Mouse (Mus musculus): ENCODE results near the gene H2-K1.
"Not testable (repeated sequence)": the region's sequence is repeated elsewhere in the genome, so short reads cannot be mapped to it uniquely, and the experiment has no call there.

DNA sequence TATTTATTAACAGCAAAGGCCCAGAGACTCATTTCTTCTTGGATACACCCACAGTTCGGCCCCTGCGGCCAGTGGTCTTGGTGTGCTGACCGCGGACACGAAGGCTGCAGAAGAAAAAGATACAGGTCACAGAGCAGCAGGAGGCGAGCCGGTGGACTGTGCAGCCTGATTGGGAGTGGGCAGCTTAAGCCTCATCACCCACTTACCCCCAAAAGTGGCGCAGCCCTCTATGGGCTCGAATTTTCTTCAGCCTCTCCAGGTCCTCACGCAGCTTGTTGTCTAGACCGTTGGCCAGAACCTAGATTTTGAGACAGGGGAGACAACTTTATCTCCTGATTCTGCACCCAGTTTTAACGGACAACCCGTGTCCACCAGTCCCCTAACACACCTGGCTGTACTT lies 48.1 kb downstream of the H2-K1 start:
- TF ChIP-seq CTCF (IDR thresholded peaks at IDR 0.05; ENCODE audit: low read depth, low read length); POLR2A (IDR thresholded peaks at IDR 0.05; ENCODE audit: extremely low read depth, insufficient read depth, low read length): not testable (repeated sequence)
